Mouse (Mus musculus) megakaryocyte-erythroid progenitor cell, adult 5-6 weeks (primary cell): ENCODE measurements around the gene Zfp978. TPM values are rescaled to one million over a fixed set of nuclear protein-coding genes. Genes with fewer than 3 reads are reported as not detected.
"Not testable (repeated sequence)": the region's sequence is repeated elsewhere in the genome, so short reads cannot be mapped to it uniquely, and the experiment has no call there.

Experiments
- ATAC-seq: replicated peaks from 2 replicates; pipeline ENCODE4 v1.8.0; 2016; ENCODE audit warnings: mild to moderate bottlenecking, inconsistent platforms; ENCODE audit not compliant: severe bottlenecking, poor library complexity, low FRiP score, low TSS enrichment
- total RNA-seq, 2 experiments: library from RNA; stranded (forward) in 1 of 2; stranded (reverse) in 1 of 2; fragments of 200-1000, 215-1000 nt in 1 of 2; fragments of >200 nt in 1 of 2; fragmentation: Nextera tagmentation in 1 of 2; gene quantifications; 2 replicates each; pipeline ENCODE4 v1.2.3; 2014 to 2017

The Zfp978 gene
- total RNA-seq (2014; fragmentation: Nextera tagmentation) (not detected in 2 replicates), total RNA-seq (2017) (not detected in 2 replicates)

DNA sequence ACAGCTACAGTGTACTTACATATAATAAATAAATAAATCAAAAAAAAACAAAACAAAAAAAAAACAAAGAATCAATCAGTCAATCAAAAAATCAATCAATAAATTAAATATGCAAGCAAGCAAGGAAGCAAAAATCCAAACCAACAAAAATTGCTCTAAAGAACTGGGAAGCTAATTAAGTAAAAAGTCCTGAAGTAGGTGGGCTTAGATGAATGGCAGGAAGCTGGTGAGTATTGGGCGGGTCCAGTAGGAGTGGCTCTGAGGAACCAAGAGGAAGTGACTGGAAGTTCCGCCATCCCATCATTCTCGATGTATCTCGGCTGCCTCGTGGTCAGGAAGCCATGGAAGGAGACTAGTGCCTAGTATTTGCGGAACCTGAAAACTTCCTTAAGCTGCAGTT lies at the start of gene Zfp978:
Gene Zfp978 (plus strand): TSS at position 301 of the 400 bp plus-strand sequence.
- ATAC-seq = not testable (repeated sequence)

- 0 out of 2 replicates have a peak, but pooled peaks have one; percentile 37 for ATAC-seq
These were observed 25.9 kb upstream of the Zfp978 start for GRCm38 (mm10) chr4:147335036-147335690.

GRCm38 (mm10) chr4:147335691-147336367 lies 25.3 kb upstream of the Zfp978 start:
- ATAC-seq = peak; percentile 61; the same call in 1 of the 2 replicates

DNA sequence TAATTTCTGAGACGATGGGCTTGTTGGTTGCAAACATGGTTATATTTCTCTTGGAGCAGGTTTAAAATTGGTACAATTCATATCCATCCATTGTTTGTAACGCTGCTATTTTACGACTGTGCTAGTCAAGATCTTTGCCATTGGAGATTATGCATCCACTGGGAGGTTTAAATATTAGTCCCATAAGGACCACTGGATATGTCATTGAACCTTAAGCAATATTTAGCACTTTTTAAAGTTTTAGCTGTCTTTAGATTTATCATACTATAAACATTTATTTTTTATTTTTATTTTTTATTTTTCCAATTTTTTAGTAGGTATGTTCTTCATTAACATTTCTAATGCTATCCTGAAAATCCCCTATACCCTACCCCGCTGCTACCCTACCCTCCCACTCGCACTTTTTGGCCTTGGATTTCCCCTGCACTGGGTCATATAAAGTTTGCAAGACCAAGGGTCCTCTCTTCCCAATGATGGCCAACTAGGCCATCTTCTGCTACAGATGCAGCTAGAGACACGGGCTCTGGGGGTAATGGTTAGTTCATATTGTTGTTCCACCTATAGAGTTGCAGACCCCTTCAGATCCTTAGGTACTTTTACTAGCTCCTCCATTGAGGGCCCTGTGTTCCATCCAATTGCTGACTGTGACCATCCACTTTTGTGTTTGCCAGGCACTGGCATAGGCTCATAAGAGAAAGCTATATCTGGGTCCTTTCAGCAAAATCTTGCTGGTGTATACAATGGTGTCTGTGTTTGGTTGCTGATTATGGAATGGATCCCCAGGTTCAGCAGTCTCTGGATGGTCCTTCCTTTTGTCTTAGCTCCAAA lies 24.5 kb upstream of the Zfp978 start:
- peak; percentile 65; the same call in 1 of the 2 replicates for ATAC-seq

DNA sequence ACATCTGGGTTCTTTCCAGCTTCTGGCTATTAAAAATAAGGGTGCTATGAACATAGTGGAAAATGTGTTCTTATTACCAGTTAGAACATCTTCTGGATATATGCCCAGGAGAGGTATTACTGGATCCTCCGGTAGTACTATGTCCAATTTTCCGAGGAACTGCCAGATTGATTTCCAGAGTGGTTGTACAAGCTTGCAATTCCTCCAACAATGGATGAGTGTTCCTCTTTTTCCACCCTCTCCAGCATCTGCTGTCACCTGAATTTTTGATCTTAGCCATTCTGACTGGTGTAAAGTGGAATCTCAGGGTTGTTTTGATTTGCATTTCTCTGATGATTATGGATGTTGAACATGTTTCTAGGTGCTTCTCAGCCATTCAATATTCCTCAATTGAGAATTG lies 23.6 kb upstream of the Zfp978 start:
- ATAC-seq = not testable (repeated sequence)

DNA sequence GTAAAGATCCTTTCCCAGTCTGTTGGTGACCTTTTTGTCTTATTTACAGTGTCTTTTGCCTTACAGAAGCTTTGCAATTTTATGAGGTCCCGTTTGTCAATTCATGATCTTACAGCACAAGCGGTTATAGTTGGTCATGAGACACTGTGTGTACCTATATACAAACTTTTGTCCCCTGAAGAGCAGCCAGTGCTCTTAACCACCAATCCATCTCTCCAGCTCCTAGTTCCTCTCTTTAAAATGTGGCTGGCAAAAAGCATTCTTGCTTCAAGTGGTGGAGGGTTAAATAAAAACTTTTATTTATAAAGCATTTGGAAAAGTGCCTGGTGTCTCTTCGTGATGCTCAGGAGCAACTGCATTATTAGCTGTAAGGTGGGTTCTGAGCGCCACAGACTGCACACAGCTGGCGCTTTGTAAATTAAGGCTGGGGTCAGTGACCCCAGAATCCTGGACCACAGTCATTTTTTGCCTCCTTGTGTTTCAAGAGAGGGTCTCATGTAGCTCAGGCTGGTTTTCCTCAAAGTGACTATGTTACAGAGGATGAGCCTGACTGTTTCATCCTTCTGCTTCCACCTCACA lies 23.0 kb upstream of the Zfp978 start:
- 0 out of 2 replicates have a peak, but pooled peaks have one; percentile 53 for ATAC-seq

GRCm38 (mm10) chr4:147338706-147339105 lies 22.4 kb upstream of the Zfp978 start:
- ATAC-seq = not testable (repeated sequence)

- not testable (repeated sequence) for ATAC-seq
These were observed 21.4 kb upstream of the Zfp978 start for GRCm38 (mm10) chr4:147339601-147340219.

GRCm38 (mm10) chr4:147340236-147340635 lies 20.9 kb upstream of the Zfp978 start:
- not testable (repeated sequence) for ATAC-seq

GRCm38 (mm10) chr4:147340876-147341275 lies 20.2 kb upstream of the Zfp978 start:
- not testable (repeated sequence) for ATAC-seq

- ATAC-seq = peak; percentile 80
These were observed 17.8 kb upstream of the Zfp978 start for GRCm38 (mm10) chr4:147343042-147343908.

GRCm38 (mm10) chr4:147345061-147345554 lies 16.0 kb upstream of the Zfp978 start:
- not testable (repeated sequence) for ATAC-seq

GRCm38 (mm10) chr4:147346361-147347035 lies 14.6 kb upstream of the Zfp978 start:
- not testable (repeated sequence) for ATAC-seq

DNA sequence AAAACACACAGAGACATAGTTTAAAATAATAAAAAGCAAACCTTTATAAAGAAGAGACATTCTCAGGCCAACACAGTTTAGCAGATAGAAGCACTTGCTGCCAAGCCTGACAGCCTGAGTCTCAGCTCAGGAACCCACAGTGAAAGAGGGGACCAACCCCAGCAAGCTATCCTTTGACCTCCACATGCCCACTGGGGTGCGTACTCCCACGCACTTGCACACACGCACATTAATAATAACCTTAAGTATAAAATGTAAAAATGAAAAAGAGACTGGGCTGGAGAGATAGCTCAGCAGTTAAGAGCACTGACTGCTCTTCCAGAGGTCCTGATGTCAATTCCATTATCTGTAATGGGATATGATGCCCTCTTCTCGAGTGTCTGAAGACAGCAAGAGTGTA lies 13.8 kb upstream of the Zfp978 start:
- not testable (repeated sequence) for ATAC-seq

DNA sequence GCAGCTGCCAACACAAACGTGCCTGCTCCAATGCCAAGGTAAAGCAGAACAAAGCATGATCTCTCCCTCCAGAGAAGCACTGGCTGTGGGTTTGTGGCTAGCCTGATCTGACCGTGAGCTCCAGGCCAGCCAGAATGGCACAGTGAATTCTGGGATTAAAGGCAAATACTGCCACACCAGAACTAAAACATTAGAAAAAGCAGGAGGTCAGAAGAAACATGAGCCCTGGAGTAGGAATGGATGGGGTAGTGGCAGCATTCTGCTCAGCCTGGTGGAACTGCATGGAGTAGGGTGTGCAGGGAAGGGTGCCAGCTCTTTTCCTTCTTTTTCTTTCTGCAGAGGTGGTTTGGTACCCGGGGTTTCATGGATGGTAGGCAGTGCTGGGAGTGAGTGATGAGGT lies 13.2 kb upstream of the Zfp978 start:
- ATAC-seq = not testable (repeated sequence)

DNA sequence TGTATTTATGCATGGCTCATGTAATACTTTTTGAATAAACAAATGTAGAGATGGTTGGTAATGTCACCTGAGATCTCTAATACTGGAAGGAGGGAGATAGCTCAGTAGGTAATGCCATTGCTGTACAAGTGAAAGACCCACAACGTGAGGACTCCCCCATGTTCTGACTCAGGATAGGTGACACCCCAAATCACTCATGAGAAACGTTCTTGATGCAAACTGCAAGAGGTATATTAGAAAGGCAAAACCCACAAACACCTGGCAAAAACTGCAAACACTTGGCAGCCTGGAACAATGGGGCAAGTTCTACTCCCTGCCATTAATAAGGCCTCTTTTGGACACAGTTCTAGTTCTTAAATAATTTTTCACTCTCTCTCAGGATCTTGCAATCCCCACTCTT lies 12.7 kb upstream of the Zfp978 start:
- ATAC-seq = not testable (repeated sequence)

DNA sequence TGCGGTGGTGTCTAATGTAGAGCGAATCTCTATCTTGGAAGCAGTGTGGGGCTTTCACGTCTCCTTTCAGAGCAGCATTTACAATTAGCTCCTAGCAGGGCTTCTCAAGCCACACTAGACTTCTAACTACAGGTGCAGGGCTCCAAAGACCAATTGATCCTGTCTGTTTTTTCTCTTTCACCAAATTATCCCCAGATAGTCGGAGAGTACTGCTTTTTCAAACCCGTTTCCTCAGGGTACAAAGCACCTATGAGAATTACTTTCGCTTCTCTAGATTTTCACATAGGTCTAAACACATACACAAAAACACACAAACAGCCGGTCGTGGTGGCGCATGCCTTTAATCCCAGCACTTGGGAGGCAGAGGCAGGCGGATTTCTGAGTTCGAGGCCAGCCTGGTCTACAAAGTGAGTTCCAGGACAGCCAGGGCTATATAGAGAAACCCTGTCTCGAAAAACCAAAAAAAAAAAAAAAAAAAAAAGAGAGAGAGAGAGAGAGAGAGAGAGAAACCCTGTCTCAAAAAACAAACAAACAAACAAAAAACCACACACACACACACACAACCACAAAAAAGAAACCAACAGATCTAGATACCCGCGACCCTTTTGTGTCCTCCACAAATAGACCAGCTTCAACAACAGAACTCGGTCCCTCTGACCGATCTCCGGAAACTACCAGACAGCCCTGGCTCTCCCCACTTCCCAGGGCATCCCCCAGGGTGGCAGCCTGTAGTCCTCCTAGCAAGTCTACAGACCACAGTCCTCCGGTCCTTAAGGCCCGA lies 12.0 kb upstream of the Zfp978 start:
- ATAC-seq = not testable (repeated sequence)
